Mouse (Mus musculus): ENCODE measurements around the gene Nrxn3.

Nrxn3 gene

DNA sequence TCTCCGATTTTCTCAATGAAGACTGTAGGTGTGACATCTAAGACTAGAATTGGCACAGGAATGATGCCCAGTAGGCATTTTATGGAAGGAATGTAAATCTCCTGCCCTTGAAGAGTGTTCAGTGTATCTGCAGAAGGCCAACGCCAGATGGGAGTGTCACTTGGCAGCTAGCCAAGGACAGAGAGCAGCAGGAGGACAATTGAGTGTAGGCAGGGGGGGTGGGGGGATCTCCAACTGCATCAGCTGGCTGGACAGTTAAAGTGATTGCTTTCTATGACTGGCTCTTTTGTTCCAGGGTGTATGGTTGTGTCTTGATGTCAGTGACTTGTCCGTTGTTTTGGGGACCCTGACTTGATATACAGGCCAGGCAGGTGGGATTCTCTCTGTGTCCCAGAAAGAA lies 326.6 kb downstream of the Nrxn3 start:
- no peak for DNase-seq (ENCODE audit: low spot score in 2 of 2)

DNA sequence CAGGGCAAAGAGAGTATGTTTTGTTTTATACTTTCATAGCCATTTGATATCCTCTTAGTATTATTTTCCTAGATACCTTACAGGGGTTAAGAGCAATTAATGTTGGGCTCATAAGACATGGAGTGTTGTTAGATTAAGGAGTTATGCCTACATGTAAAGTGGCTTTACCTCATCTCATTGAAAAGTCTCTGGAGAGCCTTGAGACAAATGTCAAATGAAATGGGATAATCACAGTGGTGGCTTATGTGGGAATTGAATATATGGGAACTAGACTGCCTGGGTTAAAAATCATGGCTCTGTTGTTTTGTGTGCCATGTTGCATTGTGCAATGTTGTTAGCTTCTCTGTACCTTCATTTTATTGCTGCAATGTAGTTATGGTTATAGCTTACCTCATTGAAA lies 327.0 kb downstream of the Nrxn3 start:
- no peak for DNase-seq (ENCODE audit: low spot score in 2 of 2)

DNA sequence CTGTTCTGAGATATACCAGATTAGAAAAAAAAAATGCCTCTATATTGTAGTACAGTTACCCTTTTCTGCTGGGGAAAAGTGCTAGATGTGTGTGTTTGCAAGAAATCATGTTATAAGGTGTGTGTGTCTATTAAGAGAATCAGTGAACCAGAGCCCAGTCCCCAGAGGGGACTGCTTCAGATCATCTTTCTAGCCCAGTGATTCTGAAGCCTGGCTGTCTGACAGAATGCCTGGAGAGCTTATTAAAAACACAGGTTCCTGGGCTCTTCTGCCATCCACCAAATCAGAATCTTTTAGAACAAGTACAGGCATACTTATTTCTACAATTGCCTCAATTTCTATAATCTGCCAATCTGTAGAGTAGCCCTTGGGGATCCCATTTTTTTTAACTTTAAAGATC lies 349.8 kb downstream of the Nrxn3 start:
- DNase-seq (ENCODE audit: low spot score in 2 of 2): no peak

DNA sequence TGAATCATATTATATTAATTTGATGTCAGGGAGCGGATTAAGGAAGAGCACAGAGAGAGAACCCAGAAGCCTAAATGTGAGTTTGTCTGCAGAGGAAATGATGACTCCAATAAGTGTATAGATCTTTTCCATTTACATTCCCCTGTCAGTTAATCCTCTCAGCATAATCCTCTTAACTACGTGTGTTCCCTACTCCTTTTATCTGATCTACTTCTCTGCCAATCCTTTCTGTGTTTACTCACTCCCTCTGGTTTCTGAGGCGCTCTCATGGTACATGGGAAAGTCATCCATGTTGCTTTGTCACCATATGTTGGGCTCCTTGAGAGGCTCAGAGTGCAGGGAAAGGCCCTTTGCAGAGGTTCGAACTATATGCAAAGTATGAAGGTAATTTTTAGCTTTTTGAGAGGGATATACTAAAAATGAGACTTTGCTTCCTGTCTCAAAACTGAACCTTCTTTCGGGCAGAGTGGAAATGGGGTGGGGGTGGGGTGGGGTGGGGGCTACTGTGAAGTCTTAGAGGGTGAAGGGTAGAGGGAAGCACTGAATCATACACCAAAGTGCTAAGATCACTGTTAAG lies 350.6 kb downstream of the Nrxn3 start:
- DNase-seq (ENCODE audit: low spot score in 2 of 2): no peak

DNA sequence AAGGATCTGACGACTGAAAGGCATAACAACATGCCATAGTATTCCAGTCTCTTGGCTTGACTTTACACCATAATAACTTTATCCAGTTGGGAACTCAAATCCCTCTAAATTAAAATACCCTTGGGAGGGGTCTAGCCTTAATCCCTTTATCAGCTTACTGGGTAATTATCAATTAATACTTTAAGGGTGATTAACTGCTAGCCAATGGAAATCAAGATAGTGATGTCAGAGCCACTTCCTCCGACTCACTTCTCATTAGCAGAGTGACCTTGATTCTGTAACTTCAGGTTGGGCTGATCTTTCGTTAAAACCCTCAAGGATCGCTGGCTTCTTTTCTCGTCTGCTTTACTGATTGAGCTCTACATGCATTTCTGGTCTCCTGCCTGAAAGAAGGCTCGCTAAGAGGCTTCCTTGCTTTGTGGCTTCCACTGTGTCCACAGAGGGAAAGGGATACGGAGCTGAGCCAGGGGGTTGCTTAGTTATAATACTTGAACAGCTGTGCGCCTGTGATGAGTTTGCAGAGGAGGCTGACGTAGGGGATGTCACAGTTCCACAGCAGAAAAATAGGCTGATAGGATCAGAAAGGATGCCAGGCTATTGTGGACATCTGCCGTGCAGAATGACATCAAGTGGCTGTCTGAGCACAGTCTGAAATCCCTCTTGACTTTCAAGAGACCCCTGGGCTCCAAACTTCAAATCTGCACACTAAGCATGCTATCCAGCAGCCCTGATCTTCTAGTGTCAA lies 352.0 kb downstream of the Nrxn3 start:
- no peak for DNase-seq (ENCODE audit: low spot score in 2 of 2)

DNA sequence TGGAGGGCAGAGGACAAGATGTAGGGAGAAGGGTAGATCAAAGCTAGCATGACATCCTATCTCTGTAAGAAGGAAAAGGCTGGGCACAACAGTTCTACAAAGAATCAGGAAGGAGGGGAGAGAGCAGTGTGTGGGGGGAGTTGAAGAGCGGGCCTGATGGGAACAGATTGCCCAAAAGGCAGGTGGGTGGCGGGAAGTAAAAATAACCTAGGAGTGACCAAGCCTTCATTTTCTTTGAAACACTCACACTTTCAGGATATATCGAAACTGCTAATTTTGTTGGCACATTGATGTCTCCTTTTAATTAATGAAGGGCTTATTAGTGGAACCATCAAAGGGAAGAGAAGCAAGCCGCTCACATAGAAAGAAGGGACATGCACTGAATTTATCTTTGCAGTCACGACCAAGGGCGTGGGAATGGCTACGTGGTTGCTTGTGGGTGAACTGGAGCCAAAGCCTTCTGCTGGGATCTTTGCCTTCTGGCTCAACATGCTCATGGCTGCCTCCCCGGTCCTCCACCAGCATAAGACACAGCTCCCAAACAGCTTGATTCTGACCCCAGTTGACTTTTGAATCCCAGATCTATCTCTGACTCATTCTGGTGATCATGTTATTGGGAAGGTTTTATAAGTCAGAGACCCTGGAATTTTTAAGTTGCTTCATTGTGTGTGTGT lies 371.3 kb downstream of the Nrxn3 start:
- DNase-seq (ENCODE audit: low spot score in 2 of 2): no peak

DNA sequence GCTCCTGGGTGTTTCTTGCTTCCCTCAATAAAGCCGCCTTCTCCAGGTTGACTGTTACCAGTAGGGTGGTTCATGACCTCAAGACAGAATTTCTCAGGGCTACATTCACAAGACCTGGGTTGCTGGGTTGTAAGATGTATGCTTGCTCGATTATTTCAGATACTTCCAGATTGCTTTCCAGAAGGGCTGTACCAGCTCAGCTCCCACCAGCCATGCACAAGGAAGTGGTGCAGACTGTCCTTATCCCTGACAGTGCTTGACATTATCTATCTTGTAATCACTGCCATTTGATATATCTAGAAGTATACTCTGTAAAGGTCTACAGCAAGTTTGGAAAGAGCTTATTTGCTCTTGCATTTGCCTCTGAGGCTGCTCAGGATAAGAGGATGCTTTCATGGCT lies 374.9 kb downstream of the Nrxn3 start:
- no peak for DNase-seq (ENCODE audit: low spot score in 2 of 2)

DNA sequence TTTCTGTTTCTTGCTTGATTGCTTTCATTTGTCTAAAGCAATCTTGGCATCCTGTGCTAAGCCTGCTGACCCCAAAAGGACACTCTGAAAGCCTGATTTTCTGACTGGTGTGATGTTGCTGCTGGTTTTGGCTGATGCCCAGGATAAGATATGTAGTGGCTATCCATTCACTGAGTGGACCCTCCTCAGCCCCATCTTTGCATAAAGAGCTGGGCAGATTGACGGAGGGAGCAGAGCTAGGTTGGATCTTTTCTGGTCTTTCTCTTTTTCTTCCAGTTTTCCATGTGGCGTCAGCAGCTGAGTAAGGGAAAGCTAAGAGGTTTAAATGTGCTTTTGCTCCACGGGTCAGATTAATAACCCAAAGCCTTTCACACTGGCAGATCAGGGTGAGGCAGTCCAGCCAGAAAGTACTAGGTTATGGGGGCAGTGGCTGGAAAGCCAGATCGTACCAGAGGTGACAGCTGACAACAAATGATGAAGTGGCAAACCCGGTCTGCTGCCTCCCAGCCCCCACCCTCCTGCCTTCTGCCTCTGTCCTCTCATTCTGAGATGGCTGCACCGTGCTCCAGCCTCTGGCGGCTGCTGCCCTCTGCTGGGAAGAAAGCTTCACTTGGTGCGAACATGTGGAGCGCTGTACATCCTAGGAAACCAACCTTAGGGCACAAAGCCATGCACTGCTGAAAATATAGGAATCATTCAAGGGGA lies 383.5 kb downstream of the Nrxn3 start:
- DNase-seq (ENCODE audit: low spot score in 2 of 2): no peak

DNA sequence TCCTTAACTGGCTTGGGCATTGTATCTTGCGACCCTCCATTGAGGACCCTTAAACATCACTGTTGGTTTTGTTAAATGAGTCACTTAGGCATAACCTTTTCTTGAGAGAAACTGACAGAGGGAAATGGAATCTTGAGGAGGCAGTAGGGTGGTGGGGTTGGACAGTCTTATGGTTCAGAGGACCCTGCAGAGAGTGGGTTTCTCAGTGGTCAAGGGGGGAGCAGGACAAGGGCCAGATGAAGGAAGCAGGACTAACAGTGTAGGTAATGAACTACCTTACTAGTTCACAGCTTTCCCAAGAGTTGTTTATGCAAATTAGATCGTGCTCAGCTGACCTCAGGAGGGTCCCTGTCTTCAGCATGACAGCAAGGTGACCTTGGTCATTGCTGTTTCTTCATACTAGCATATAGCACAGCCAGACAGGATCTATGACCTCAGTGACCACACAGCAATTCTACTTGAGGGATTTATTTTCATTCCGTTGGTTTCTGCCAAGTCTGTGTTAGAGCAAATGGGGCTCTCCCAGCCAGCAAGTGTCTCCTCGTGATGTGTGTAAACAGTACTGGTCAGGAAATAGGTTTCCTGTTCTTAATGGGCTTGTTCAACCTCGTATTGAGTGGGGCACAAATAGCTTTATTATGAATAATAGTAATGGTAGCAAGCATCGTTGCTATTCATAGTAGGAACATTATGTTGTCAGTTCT lies 384.4 kb downstream of the Nrxn3 start:
- no peak for DNase-seq (ENCODE audit: low spot score in 2 of 2)

DNA sequence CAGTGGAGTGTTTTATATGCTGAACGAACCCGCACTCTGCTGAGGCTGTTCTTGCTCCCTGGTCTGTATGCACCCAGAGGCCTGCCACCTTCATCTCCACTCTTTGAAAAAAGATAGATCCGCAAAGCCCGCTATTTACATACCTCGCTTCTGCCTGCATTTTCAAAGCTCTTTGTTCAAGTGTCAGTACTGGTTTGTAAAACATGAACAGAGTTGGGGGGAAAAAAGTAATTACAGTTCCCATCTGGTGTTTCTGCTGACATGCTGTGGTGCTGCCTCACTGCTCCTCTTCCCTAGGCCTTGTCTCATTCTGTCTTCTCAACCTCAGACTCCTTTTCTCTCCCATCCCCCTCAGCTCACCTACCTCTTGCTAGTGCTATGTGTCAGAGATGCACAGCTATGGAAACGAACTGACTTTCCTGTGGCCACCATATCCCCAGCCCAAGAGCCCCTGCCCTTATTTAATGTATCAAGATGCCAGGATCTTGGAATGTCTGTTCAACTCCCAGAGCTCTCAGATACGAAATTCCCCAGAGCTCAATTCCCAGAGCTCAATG lies 387.2 kb downstream of the Nrxn3 start:
- DNase-seq (ENCODE audit: low spot score in 2 of 2): no peak

DNA sequence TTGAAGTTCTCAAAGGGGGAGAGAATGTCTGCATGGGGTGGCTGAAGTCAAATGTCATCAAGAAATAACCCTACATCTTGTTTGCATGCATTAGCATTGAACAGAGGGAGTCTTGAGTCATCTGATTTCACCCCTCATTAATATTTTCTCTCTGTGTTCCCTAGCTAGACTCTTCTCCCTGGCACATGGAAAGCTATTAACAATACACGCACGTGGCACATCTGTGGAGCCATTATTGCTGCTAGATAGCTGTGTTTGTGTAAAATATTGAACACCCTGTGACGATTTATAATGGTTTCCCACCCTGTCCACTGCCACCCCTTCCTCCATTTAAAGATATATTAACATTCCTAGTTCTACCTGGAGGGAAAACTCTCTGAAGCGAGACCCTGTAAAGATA lies 405.9 kb downstream of the Nrxn3 start:
- no peak for DNase-seq (ENCODE audit: low spot score in 2 of 2)

DNA sequence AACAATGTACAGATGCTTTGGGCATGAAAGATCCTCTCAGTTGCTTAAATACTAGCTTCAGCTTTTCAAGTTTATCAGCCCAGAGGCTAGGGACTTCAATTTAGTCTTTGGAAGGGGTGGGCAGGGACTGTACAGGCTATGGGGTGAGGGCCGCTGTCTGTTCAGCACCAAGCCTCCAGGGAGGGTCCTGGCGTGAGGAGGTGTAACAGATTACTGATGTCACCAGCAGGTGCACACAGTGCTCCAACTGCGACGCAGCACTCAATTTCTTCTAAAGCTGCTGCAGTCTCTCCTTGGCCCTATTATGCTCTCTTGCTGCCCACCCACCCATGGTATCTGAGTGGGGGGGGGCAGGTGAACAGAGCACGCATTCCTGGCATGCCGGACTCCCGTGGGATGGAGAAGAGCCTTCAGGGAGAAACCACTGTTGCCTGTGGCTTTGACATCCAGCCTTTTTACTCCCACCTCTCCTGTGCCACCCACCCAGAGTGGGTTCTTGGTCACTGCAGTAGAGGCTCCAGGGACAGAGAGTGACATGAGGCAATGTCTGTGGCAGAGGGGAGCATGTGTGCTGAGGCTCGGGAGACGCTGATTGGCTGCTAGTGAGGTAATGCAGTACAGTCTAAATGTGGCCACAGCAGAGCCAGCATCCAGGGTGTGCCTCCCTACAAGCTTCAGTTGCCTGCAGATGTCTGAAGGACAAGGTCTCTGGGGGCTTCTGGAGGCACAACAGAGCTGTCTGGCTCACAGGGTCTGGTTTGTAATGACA lies 406.6 kb downstream of the Nrxn3 start:
- DNase-seq (ENCODE audit: low spot score in 2 of 2): no peak

DNA sequence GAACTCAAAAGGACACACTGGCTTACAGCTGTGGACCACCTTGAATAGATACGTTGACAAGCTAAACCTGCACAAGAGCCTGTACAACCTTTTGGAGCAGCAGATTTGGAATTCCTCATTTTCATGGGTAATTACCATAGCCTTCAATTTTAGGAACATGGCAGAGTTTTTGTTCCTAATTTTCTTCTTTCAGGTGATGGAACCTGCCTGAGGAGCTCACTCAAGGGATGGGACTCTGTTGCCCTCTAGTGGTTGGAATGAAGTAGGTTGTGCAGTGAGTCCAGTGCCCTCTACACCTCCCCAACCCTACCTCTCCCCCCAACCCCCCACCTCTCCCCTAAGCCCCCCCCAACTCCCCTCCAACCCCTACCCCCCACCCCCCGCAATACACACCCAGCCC lies 411.7 kb downstream of the Nrxn3 start:
- no peak for DNase-seq (ENCODE audit: low spot score in 2 of 2)

DNA sequence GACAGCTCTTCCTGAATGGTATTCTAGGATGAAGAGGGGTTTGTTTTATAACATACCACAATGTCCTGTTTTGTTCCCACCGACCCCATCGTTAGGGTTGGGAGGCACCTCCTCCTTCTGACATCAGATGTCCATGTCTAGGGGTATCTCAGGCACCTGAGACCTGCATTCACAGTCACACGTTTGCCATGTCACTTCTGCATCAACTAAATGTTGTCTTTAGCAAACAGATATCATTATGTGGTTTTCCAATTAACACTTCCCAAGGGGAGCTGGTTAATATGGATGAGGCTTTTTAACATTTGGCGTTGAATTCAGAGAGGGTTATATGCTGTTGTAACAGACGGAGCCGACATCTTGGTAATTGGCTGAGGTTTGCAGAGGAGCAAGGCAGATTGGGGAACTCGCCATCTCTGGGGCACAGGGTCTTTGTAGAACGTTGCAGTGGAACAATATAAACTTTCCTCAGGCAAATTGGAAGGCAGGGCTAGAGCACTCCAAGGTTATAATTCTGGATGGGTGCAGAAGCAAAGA lies 412.2 kb downstream of the Nrxn3 start:
- no peak for DNase-seq (ENCODE audit: low spot score in 2 of 2)

DNA sequence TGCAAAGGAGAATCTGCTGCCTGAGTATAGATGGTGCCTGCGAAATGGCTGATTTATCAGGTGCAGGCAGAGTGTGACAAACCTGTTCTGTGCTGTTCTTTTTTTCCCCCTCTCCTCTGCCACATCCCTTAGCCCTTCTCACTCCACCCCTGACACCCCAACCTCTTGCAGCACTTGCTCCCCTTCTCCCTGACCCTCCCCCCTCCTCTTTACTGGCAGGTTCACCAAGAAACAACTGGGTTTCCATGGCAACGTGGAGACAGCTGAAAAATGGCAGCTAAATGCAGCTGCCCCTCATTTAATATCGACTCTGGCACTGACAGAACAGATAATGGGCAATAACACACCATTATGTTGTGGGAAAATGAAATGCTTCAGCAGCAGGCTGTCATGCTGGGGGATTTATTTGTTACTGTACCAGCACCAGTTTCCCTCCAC lies 426.3 kb downstream of the Nrxn3 start:
- DNase-seq (ENCODE audit: low spot score in 2 of 2): no peak

DNA sequence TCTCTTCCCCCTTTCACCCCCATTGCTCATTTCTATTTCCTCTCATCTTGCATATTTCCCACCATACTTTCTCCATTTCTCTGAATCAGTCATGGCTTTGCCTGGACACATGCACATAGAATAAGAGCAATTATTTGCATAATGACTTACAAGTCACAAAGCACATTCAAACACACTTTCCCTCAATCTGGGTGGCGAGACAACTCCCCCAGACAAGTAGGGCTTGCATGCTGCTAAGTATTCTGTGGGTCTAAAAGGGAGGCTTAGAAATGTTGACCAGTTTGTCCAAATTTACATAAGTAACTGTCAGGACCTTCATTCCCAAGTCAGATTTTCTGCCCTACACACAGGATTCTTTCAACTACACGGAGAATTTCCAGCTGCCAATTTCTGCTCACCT lies 426.8 kb downstream of the Nrxn3 start:
- no peak for DNase-seq (ENCODE audit: low spot score in 2 of 2)

DNA sequence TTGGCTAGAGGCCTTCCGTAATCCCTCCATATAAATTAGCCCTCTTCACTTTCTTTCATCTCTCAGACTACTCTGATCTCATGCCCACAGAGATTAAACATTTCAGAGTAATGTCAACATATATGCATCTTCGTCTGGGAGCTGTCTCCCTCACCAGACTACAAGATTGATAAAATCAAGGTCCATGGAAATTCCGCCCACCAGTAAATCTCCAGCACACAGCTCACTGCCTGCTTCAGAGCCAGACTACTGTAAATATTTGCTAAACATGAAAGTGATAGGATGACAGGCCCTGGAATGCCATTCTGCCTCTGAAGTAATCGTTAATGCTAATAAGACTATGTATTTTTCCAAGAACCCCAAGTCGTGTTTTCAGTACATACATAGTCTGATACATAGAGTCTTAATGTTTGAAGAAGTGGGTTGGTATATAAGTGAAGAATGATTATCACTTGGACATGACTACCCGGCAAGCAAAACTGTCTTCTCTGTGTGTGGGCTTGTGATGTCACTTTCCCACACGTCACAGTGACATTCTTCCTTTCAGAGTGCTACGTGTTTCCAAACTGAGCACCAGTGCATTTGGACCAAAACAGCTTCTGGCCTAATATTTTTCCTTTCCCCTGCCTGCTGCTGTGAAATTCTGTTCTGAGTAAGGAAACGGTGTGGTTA lies 433.5 kb downstream of the Nrxn3 start:
- no peak for DNase-seq (ENCODE audit: low spot score in 2 of 2)

DNA sequence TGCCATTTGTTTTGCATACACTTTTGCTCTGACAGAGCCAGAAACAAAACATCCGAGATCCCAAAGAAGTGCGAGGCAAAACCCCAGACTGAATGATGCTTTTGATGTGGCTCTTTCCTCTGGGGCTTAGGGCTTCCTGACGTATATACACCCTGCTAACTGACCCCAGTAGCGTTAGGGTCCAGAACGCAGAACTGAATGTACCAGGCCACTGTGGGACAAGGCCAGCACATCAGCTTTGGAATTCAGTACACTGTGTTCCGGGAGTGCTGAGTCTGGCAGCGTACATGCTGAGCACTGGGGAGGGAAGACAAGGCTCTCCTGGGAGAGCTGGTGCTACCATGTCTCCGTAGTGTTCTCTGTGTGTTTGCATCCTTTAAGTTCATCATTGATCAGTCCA lies 436.7 kb downstream of the Nrxn3 start:
- DNase-seq (ENCODE audit: low spot score in 2 of 2): no peak

DNA sequence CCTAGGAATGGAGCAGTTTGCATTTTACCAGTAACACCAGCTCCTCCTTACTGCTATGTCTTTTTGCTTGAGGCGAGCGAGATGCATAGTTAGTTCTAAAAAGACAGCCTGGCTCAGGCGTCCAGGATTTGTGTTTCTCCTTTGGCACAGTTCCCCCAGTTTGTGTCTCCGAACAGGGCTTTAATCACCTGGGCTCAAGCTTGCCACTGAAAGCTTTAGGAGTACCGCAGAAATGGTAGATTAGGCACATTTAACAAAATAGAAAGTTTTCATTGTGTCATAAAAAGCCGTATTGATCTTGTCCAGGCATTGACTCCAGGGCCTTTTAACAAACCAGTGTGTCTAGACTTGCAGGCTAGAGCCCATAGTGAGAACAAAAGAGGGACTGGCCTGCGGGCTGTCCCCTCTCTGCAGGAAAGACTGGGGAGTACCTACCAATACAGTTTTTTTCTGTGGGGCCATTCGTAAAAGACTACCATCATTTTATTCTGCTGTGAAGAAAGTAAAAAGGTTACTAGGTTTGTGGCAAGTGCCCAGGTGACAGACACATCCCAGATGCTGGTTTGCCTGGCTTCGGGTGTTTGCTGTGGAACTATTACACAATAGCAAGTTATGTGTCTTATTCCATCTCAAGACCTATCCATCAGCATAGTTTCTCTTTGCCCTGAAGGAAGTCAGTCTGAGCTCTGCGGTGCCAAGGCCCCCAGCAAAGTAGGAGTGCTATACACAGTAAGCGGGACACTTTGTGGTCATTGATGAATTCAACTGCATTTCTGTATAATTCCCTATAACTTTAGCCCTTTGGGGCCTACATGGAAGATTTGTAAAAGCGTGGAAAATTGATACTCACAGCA lies 451.9 kb downstream of the Nrxn3 start:
- DNase-seq (ENCODE audit: low spot score in 2 of 2): no peak

Data from spleen, postnatal 36 days (tissue).